Mouse (Mus musculus): ENCODE results near the gene Bsn. TPM values are rescaled to one million over a fixed set of nuclear protein-coding genes. Genes with fewer than 3 reads are reported as not detected.

Gene Bsn
- total RNA-seq, 4 experiments from 2014 or later, result 208 to 264 (median 232) TPM

- no peak for DNase-seq (ENCODE audit: low spot score in 2 of 2)
Observed at GRCm38 (mm10) chr9:108058291-108058690, 131.9 kb downstream of the Bsn start.

- DNase-seq (ENCODE audit: low spot score in 2 of 2), result no peak
Observed at GRCm38 (mm10) chr9:108057262-108057562, 133.0 kb downstream of the Bsn start.

- DNase-seq (ENCODE audit: low spot score in 2 of 2), result no peak
Observed at GRCm38 (mm10) chr9:108056361-108057261, 133.6 kb downstream of the Bsn start.

- DNase-seq (ENCODE audit: low spot score in 2 of 2), result no peak
Observed at GRCm38 (mm10) chr9:108055661-108056237, 134.4 kb downstream of the Bsn start.

- DNase-seq (ENCODE audit: low spot score in 2 of 2), result no peak
Observed at GRCm38 (mm10) chr9:108055061-108055460, 135.1 kb downstream of the Bsn start.

GRCm38 (mm10) chr9:108054331-108055040, 135.7 kb downstream of the Bsn start:
- DNase-seq (ENCODE audit: low spot score in 2 of 2), result no peak

- no peak for DNase-seq (ENCODE audit: low spot score in 2 of 2)
Observed at GRCm38 (mm10) chr9:108053665-108054225, 136.4 kb downstream of the Bsn start.

GRCm38 (mm10) chr9:108052885-108053664, 137.1 kb downstream of the Bsn start, which contains the start of gene Amigo3:
Amigo3 (plus strand) TSS chr9:108053159.
- DNase-seq (ENCODE audit: low spot score in 2 of 2), result peak; percentile 92 to 98

GRCm38 (mm10) chr9:108052411-108052810, 137.8 kb downstream of the Bsn start:
- no peak for DNase-seq (ENCODE audit: low spot score in 2 of 2)

GRCm38 (mm10) chr9:108051931-108052220, 138.3 kb downstream of the Bsn start:
- no peak for DNase-seq (ENCODE audit: low spot score in 2 of 2)

- no peak for DNase-seq (ENCODE audit: low spot score in 2 of 2)
Observed at GRCm38 (mm10) chr9:108051184-108051930, 138.8 kb downstream of the Bsn start.

- no peak for DNase-seq (ENCODE audit: low spot score in 2 of 2)
Observed at GRCm38 (mm10) chr9:108049561-108050251, 140.5 kb downstream of the Bsn start.

GRCm38 (mm10) chr9:108049016-108049455, 141.1 kb downstream of the Bsn start, which contains the start of gene Gmppb:
Gmppb (plus strand) TSS chr9:108049242.
- DNase-seq (ENCODE audit: low spot score in 2 of 2), result peak; percentile 84 to 97

GRCm38 (mm10) chr9:108048566-108048955, 141.6 kb downstream of the Bsn start:
- no peak for DNase-seq (ENCODE audit: low spot score in 2 of 2)

- no peak for DNase-seq (ENCODE audit: low spot score in 2 of 2)
Observed at GRCm38 (mm10) chr9:108047601-108048565, 142.3 kb downstream of the Bsn start.

GRCm38 (mm10) chr9:108046582-108046981, 143.6 kb downstream of the Bsn start:
- DNase-seq (ENCODE audit: low spot score in 2 of 2), result no peak

Measured in left cerebral cortex, adult 8-10 months (tissue).